Mouse (Mus musculus): ENCODE data around the gene Dnhd1. TPM values are rescaled to one million over a fixed set of nuclear protein-coding genes. Genes with fewer than 3 reads are reported as not detected.
"Not testable (repeated sequence)": the region's sequence is repeated elsewhere in the genome, so short reads cannot be mapped to it uniquely, and the experiment has no call there.

The Dnhd1 gene
- polyA plus RNA-seq, 1 experiment: 1.5 TPM

- WGBS: 22% methylated on average over 3 of the region's 3 CpGs
Measured at GRCm38 (mm10) chr7:105737648-105738047, 87.0 kb downstream of the Dnhd1 start.

GRCm38 (mm10) chr7:105738286-105738685 lies 87.7 kb downstream of the Dnhd1 start:
- 63% methylated on average over 2 of the region's 2 CpGs for WGBS
- no peak for DNase-seq (ENCODE audit: low read depth, low spot score)

More at GRCm38 (mm10) chr7:105737648-105738047, 87.0 kb downstream of the Dnhd1 start:
- DNase-seq (ENCODE audit: low read depth, low spot score): no peak

- 51% methylated on average over 3 of the region's 3 CpGs for WGBS
- no peak for DNase-seq (ENCODE audit: low read depth, low spot score)
Measured at GRCm38 (mm10) chr7:105738948-105739347, 88.3 kb downstream of the Dnhd1 start.

- no peak for DNase-seq (ENCODE audit: low read depth, low spot score)
- 88% methylated on average over 13 of the region's 13 CpGs for WGBS
Measured at GRCm38 (mm10) chr7:105740089-105740795, 89.6 kb downstream of the Dnhd1 start.

- no peak for DNase-seq (ENCODE audit: low read depth, low spot score)
- 74% methylated on average over 6 of the region's 6 CpGs for WGBS
Measured at GRCm38 (mm10) chr7:105740851-105741250, 90.2 kb downstream of the Dnhd1 start.

- no peak for DNase-seq (ENCODE audit: low read depth, low spot score)
- 90% methylated on average over 9 of the region's 9 CpGs for WGBS
Measured at GRCm38 (mm10) chr7:105741978-105742377, 91.4 kb downstream of the Dnhd1 start.

- DNase-seq (ENCODE audit: low read depth, low spot score): not testable (repeated sequence)
- WGBS: 52% methylated on average over 7 of the region's 7 CpGs
Measured at GRCm38 (mm10) chr7:105742539-105743215, 92.0 kb downstream of the Dnhd1 start.

- WGBS: 28% methylated on average over 20 of the region's 20 CpGs
- not testable (repeated sequence) for DNase-seq (ENCODE audit: low read depth, low spot score)
Measured at GRCm38 (mm10) chr7:105743246-105743925, 92.8 kb downstream of the Dnhd1 start.

GRCm38 (mm10) chr7:105743926-105744590 lies 93.4 kb downstream of the Dnhd1 start, which contains the start of gene Taf10:
Gene Taf10 (minus strand): TSS chr7:105744361.
- WGBS: under 1% methylated on average over 67 of the region's 67 CpGs
- DNase-seq (ENCODE audit: low read depth, low spot score): peak; percentile 73

GRCm38 (mm10) chr7:105747776-105748175 lies 97.1 kb downstream of the Dnhd1 start:
- WGBS: 78% methylated on average over 2 of the region's 2 CpGs
- no peak for DNase-seq (ENCODE audit: low read depth, low spot score)

- WGBS: 14% methylated on average over 20 of the region's 20 CpGs
- DNase-seq (ENCODE audit: low read depth, low spot score): peak; percentile 78
Measured at GRCm38 (mm10) chr7:105751491-105752433, 101.1 kb downstream of the Dnhd1 start, which contains the start of gene Tpp1. Gene Tpp1 (minus strand): TSS chr7:105752235.

GRCm38 (mm10) chr7:105752716-105753115 lies 102.1 kb downstream of the Dnhd1 start:
- no peak for DNase-seq (ENCODE audit: low read depth, low spot score)
- WGBS: 87% methylated on average over 2 of the region's 2 CpGs

- DNase-seq (ENCODE audit: low read depth, low spot score): no peak
- WGBS: 88% methylated on average over 10 of the region's 10 CpGs
Measured at GRCm38 (mm10) chr7:105753281-105753680, 102.7 kb downstream of the Dnhd1 start.

GRCm38 (mm10) chr7:105761813-105762484 lies 111.3 kb downstream of the Dnhd1 start:
- no peak for DNase-seq (ENCODE audit: low read depth, low spot score)
- 39% methylated on average over 51 of the region's 51 CpGs for WGBS

- no peak for DNase-seq (ENCODE audit: low read depth, low spot score)
- 36% methylated on average over 55 of the region's 55 CpGs for WGBS
Measured at GRCm38 (mm10) chr7:105762517-105763270, 112.1 kb downstream of the Dnhd1 start.

- no peak for DNase-seq (ENCODE audit: low read depth, low spot score)
- WGBS: 93% methylated on average over 11 of the region's 11 CpGs
Measured at GRCm38 (mm10) chr7:105764331-105764730, 113.7 kb downstream of the Dnhd1 start.

GRCm38 (mm10) chr7:105767729-105768165 lies 117.1 kb downstream of the Dnhd1 start:
- no peak for DNase-seq (ENCODE audit: low read depth, low spot score)
- WGBS: 27% methylated on average over 6 of the region's 6 CpGs
